Mouse (Mus musculus) megakaryocyte, embryonic 14.5 days (primary cell): ENCODE data around the gene Nrg4.

Source experiments
- FLI1 ChIP-seq: IDR thresholded peaks from 2 replicates; pipeline ENCODE4 v1.6.1; 2012; ENCODE audit warnings: low read length, inconsistent platforms, mixed read lengths
- GATA1 ChIP-seq: IDR thresholded peaks from 3 replicates; pipeline ENCODE4 v1.6.1; 2012; ENCODE audit warnings: mixed read lengths, low read length, inconsistent platforms, borderline replicate concordance

DNA sequence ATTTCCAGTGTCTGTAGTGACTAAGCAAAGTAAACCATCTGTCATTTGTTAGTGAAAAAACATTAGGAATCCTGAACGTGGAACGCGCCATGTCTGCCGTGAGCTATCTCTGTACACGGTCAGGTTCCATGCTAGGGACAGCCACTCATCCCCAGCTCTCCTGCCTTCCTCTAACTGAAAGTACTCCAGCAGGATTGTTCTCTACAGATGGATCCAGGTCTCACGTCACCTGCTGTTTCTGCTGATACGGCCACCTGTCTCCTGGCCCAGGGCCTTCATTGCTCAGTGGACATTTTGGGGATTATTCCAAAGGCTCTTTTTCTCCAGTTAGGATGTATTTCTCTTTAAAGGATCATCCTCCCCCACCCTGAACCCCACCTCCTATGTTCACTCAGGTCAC is 18.7 kb upstream of the Nrg4 start:
- TF ChIP-seq GATA1 (no peak), FLI1 (no peak)
